Mouse (Mus musculus) heart, postnatal 0 days (tissue): Measurements from ENCODE around the gene Foxn3.

Experiments
- CTCF ChIP-seq: IDR thresholded peaks from 2 replicates; pipeline ENCODE4 v1.5.1; 2016; ENCODE audit warnings: antibody characterized with exemption, control low read depth, low read depth
- EP300 ChIP-seq: IDR thresholded peaks from 2 replicates; pipeline ENCODE4 v1.6.1; 2016; ENCODE audit warnings: antibody characterized with exemption, low read depth

GRCm38 (mm10) chr12:99352583-99352982 is 210.8 kb downstream of the Foxn3 start:
- no peak for TF ChIP-seq CTCF
- no peak for TF ChIP-seq EP300
